Mouse (Mus musculus): ENCODE measurements at regions not wholly inside any gene's neighbourhood (a gene's known extent, or its start where the extent isn't known, plus 50 kb on each side); places are given as distances from the start of the nearest gene placed in this dataset.

GRCm38 (mm10) chr8:12486331-12487061 is 86.3 kb upstream of the Spaca7 start:
- no peaks in the 10 kb centered on the region for H3K9me3 ChIP-seq
- TF ChIP-seq FLI1 (IDR thresholded peaks at IDR 0.05; ENCODE audit: low read length) (no peak), GATA1 (IDR thresholded peaks at IDR 0.05; ENCODE audit: borderline replicate concordance, low read length) (no peak)
- no peak overlapping the region for H3K4me3 ChIP-seq (replicated peaks)
- peaks cover 33% of the 10 kb centered on the region for H3K27me3 ChIP-seq (replicated peaks)
- no peaks in the 10 kb centered on the region for H3K4me1 ChIP-seq
- no peaks in the 10 kb centered on the region for H3K36me3 ChIP-seq (replicated peaks; ENCODE audit: low read length)

- Histone ChIP-seq H3K4me3 (replicated peaks) (no peak overlapping the region), H3K4me1 (no peaks in the 10 kb centered on the region), H3K9me3 (no peaks in the 10 kb centered on the region), H3K27me3 (replicated peaks) (peaks cover 34% of the 10 kb centered on the region), H3K36me3 (replicated peaks; ENCODE audit: low read length) (no peaks in the 10 kb centered on the region)
- TF ChIP-seq FLI1 (IDR thresholded peaks at IDR 0.05; ENCODE audit: low read length) (no peak), GATA1 (IDR thresholded peaks at IDR 0.05; ENCODE audit: borderline replicate concordance, low read length) (no peak)
Measured at GRCm38 (mm10) chr8:12487201-12487600, 85.6 kb upstream of the Spaca7 start.

- Histone ChIP-seq H3K36me3 (replicated peaks; ENCODE audit: low read length) (no peaks in the 10 kb centered on the region), H3K4me1 (no peaks in the 10 kb centered on the region), H3K27me3 (replicated peaks) (peaks cover 35% of the 10 kb centered on the region), H3K9me3 (no peaks in the 10 kb centered on the region), H3K4me3 (replicated peaks) (no peak overlapping the region)
- TF ChIP-seq GATA1 (IDR thresholded peaks at IDR 0.05; ENCODE audit: borderline replicate concordance, low read length) (no peak), FLI1 (IDR thresholded peaks at IDR 0.05; ENCODE audit: low read length) (no peak)
Measured at GRCm38 (mm10) chr8:12489194-12489593, 83.6 kb upstream of the Spaca7 start.

GRCm38 (mm10) chr8:12491472-12491871 is 81.4 kb upstream of the Spaca7 start:
- Histone ChIP-seq H3K27me3 (replicated peaks) (peaks cover 35% of the 10 kb centered on the region), H3K36me3 (replicated peaks; ENCODE audit: low read length) (no peaks in the 10 kb centered on the region), H3K9me3 (no peaks in the 10 kb centered on the region), H3K4me1 (no peaks in the 10 kb centered on the region), H3K4me3 (replicated peaks) (no peak overlapping the region)
- no peak for TF ChIP-seq FLI1 (IDR thresholded peaks at IDR 0.05; ENCODE audit: low read length)
- no peak for TF ChIP-seq GATA1 (IDR thresholded peaks at IDR 0.05; ENCODE audit: borderline replicate concordance, low read length)

GRCm38 (mm10) chr8:12492461-12492860 is 80.4 kb upstream of the Spaca7 start:
- H3K9me3 ChIP-seq = no peaks in the 10 kb centered on the region
- H3K27me3 ChIP-seq (replicated peaks) = peaks cover 34% of the 10 kb centered on the region
- H3K4me1 ChIP-seq = no peaks in the 10 kb centered on the region
- TF ChIP-seq FLI1 (IDR thresholded peaks at IDR 0.05; ENCODE audit: low read length) (no peak), GATA1 (IDR thresholded peaks at IDR 0.05; ENCODE audit: borderline replicate concordance, low read length) (no peak)
- no peaks in the 10 kb centered on the region for H3K36me3 ChIP-seq (replicated peaks; ENCODE audit: low read length)
- H3K4me3 ChIP-seq (replicated peaks) = no peak overlapping the region

- Histone ChIP-seq H3K4me1 (no peaks in the 10 kb centered on the region), H3K27me3 (replicated peaks) (peaks cover 42% of the 10 kb centered on the region), H3K9me3 (no peaks in the 10 kb centered on the region), H3K36me3 (replicated peaks; ENCODE audit: low read length) (no peaks in the 10 kb centered on the region), H3K4me3 (replicated peaks) (no peak overlapping the region)
- no peak for TF ChIP-seq GATA1 (IDR thresholded peaks at IDR 0.05; ENCODE audit: borderline replicate concordance, low read length)
- no peak for TF ChIP-seq FLI1 (IDR thresholded peaks at IDR 0.05; ENCODE audit: low read length)
Measured at GRCm38 (mm10) chr8:12494559-12494958, 78.3 kb upstream of the Spaca7 start.

GRCm38 (mm10) chr8:12497420-12497819 is 75.4 kb upstream of the Spaca7 start:
- TF ChIP-seq GATA1 (IDR thresholded peaks at IDR 0.05; ENCODE audit: borderline replicate concordance, low read length) (no peak), FLI1 (IDR thresholded peaks at IDR 0.05; ENCODE audit: low read length) (no peak)
- no peak overlapping the region for H3K4me3 ChIP-seq (replicated peaks)
- no peaks in the 10 kb centered on the region for H3K36me3 ChIP-seq (replicated peaks; ENCODE audit: low read length)
- H3K27me3 ChIP-seq (replicated peaks) = peaks cover 62% of the 10 kb centered on the region
- no peaks in the 10 kb centered on the region for H3K9me3 ChIP-seq
- H3K4me1 ChIP-seq = no peaks in the 10 kb centered on the region

GRCm38 (mm10) chr8:12499658-12500057 is 73.2 kb upstream of the Spaca7 start:
- Histone ChIP-seq H3K4me1 (no peaks in the 10 kb centered on the region), H3K9me3 (no peaks in the 10 kb centered on the region), H3K4me3 (replicated peaks) (no peak overlapping the region), H3K36me3 (replicated peaks; ENCODE audit: low read length) (no peaks in the 10 kb centered on the region), H3K27me3 (replicated peaks) (peaks cover 69% of the 10 kb centered on the region)
- no peak for TF ChIP-seq GATA1 (IDR thresholded peaks at IDR 0.05; ENCODE audit: borderline replicate concordance, low read length)
- TF ChIP-seq FLI1 (IDR thresholded peaks at IDR 0.05; ENCODE audit: low read length) = no peak

GRCm38 (mm10) chr8:12500291-12500690 is 72.5 kb upstream of the Spaca7 start:
- Histone ChIP-seq H3K9me3 (no peaks in the 10 kb centered on the region), H3K36me3 (replicated peaks; ENCODE audit: low read length) (no peaks in the 10 kb centered on the region), H3K4me1 (no peaks in the 10 kb centered on the region), H3K27me3 (replicated peaks) (peaks cover 71% of the 10 kb centered on the region), H3K4me3 (replicated peaks) (peak overlapping the region; percentile 24)
- TF ChIP-seq GATA1 (IDR thresholded peaks at IDR 0.05; ENCODE audit: borderline replicate concordance, low read length) = no peak
- TF ChIP-seq FLI1 (IDR thresholded peaks at IDR 0.05; ENCODE audit: low read length) = no peak

GRCm38 (mm10) chr8:12501824-12502223 is 71.0 kb upstream of the Spaca7 start:
- no peaks in the 10 kb centered on the region for H3K4me1 ChIP-seq
- H3K36me3 ChIP-seq (replicated peaks; ENCODE audit: low read length) = no peaks in the 10 kb centered on the region
- H3K4me3 ChIP-seq (replicated peaks) = no peak overlapping the region
- no peaks in the 10 kb centered on the region for H3K9me3 ChIP-seq
- peaks cover 76% of the 10 kb centered on the region for H3K27me3 ChIP-seq (replicated peaks)
- TF ChIP-seq FLI1 (IDR thresholded peaks at IDR 0.05; ENCODE audit: low read length) (no peak), GATA1 (IDR thresholded peaks at IDR 0.05; ENCODE audit: borderline replicate concordance, low read length) (no peak)

All from megakaryocyte, embryonic 14.5 days (primary cell).